Mouse (Mus musculus): ENCODE results near the gene Rapsn.

The Rapsn gene

GRCm38 (mm10) chr2:91080784-91081513 lies 45.5 kb downstream of the Rapsn start:
- in situ Hi-C loops (cut with MboI, MseI) = no loop called here

DNA sequence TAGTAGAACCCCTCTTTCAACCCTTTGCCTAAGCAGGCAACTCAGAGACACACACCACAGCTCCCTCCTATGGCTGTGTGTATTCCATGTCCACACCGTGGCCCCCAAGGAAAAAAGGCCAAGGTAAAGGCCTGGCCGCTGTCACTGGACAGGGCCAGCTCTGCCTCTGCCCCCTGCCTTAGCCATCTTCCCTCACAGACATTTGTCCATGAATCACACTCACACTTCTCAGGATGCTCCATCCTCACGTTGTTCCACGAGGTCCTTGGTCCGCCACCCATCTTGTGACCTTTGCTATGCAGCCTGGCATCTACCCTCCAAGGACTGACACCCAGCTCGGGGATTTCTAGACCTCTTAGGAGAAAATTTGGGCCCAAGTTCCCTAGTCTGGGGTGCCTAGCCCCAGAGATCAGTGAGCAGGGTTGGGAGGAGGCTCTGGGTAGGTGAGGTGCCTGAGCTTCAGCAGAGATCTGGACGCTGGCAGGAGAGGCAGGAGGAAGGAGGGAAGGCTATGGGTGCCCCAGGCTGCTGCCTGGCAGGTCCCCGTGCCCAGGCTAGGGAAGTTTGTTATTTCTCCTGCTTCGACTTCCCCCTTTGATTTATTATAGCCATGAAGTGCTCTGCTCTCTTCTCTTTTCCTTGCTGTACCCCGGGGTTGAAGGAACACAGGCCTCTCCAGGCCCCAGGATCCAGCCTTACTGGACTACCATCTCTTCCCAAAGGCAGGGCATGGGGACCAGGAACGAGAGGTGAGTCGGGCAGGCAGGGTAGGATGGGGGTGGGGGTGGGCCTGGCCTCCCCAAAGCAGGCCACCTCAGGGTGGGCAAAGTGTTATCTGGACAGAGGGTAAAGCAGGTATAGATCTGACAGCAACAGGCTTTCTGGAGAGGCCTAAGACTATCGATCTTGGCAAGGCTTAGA lies 46.6 kb downstream of the Rapsn start, which contains the start of gene Spi1:
Gene Spi1, plus strand, starts transcription at position 616 of the 921 bp plus-strand sequence.
- in situ Hi-C loops (cut with MboI, MseI) = no loop called here

- in situ Hi-C loops (cut with MboI, MseI) = no loop called here
These were observed 47.4 kb downstream of the Rapsn start for GRCm38 (mm10) chr2:91082844-91083243.

GRCm38 (mm10) chr2:91083366-91083940 lies 48.0 kb downstream of the Rapsn start:
- in situ Hi-C loops (cut with MboI, MseI) = no loop called here

DNA sequence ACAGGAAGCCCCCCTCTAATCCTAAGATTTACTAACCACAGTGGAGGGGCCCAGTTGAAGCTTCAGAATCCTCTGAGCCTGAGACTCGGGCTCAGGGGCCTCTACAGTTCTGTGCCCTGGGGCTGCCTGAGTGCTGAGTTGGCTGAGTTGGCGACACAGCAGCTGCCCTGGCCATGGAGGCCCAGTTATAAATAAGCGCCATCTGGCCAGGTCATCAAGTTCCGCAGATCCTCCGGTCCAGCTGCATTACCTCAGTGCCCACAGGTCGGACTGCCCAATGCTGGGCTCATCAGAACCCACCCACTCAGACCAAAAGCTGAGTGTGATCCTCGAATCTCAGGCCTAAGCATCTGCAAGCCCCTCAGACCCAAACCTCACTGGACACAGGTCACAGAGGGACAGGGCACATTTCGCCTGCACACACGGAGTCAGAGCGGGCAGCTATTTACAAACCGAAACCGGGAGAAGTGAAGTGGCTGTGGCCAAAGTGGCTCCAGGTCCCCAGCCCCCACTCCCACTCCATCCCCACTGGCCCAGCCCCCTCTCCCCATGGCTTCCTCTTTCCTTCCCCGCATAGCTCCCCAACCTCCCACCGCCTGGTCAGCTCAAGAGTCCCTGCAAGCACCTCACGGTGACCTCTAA lies 48.9 kb downstream of the Rapsn start:
- in situ Hi-C loops (cut with MboI, MseI) = no loop called here

DNA sequence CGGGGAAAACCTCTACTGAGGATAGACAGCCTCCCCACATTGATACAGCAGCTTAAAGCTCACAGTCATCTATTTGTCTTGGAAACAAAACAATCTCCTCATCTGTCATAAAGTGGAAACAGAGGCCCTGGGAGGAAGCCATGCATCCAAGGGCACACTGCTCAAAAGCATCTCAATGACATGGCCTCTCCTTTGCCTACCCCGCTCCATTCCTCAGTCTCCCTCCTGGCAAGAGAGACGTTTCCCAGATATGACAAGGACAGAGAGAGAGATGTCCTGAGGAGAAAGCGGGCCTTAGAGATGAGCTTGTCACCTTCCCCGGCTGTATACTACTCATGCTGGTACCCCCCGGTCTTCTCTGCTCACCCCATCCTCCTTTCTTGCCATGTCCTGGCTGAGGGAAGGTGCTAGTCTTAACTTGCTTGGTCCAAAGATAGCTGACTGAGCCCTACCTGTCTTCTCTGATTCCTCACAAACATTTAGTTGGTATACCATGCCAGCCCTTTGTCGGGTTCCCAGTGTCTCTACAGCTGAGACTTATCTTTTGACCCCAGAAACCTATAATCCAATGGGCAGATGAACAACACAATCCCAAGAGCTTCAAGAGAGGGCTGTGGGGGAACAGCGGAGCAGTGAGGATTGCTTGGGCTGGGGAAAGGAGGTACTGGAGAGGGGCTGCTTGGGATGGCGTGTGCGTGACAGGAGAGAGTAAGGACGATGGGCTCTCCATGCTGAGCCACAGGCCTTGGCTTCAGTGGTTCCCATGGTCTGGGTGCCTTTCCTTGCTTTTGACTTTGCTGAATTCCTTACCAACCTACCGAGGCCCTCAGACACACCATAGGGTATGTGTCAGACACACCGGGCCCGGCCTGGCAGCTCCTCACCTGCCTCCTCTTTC lies 50.3 kb downstream of the Rapsn start:
- in situ Hi-C loops (cut with MboI, MseI) = no loop called here

DNA sequence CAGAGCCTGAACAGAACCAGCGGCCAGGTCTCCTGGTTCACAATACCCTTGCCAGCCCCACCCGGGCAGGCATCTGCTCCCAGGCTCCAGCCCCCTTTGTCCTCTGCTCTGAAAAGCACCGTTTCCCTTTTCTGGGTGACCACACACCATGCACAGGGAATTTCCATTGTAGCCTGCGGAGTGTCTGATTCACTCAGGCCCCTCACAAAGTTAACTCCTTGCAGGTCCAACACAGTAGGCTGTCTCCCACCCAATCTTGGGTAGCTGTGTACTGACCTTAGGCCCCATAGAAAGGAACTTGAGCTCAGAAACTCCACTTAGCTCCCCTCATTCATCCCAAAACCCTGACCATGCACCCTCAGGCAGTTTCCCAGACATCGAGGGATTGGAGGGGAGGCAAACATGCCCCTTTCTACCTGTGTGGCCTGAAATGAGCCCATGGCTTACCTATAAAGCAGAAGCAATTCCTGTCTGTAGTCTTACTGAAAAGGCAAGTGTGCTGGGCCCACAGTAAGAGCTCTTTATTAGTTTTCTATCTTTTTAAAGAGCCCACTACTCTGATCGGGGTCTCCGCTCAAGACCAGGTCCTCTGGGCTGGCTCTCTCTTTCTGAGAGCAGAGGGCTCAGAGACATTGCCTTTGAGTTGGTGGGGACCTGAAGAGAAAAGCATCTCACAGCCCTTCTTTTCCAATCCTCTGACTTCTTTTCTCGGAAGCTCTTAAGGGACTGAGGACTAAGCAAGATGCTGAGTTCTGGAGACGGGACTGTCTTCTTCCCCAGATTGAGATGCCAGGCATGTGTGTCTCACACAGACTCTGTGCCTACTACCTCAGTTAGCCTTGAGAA lies 51.2 kb downstream of the Rapsn start:
- in situ Hi-C loops (cut with MboI, MseI) = no loop called here

- in situ Hi-C loops (cut with MboI, MseI) = no loop called here
These were observed 52.0 kb downstream of the Rapsn start for GRCm38 (mm10) chr2:91087453-91087852.

DNA sequence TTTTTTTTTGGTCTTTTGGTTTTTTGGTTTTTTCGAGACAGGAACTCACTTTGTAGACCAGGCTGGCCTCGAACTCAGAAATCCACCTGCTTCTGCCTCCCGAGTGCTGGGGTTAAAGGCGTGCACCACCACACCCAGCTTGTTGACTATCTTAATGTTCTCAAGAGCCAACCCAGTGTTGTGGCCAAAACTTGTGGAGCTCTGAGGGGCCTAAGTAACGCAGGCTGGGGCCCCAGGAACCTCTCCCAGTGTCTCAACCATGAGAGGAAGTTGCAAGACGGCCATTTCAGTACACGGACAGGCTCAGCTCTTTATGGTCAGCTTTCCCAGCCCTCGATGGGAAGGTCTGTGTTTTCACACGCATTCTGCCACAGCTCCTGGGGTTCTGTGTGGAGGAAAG lies 53.6 kb downstream of the Rapsn start:
- in situ Hi-C loops (cut with MboI, MseI) = no loop called here

DNA sequence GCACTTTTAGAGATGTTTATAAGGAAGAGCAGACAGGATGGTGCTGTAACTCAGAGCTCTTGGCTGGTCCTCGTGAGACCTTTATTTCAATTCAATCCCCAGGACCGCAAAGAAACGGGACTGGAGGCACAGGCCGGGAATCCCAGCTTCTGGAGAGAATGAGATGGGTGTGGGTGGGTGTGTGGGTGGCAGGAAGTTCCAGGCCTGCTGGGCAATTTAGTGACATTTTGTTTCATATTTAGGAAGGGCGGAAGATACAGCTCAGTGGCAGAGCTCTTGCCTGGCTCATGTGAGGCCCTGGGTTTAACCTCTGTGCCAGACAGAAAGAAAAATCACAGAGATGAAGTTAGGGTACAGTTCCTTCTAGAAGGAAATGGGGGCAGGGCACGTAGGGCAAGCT lies 54.8 kb downstream of the Rapsn start:
- in situ Hi-C loops (cut with MboI, MseI) = no loop called here

DNA sequence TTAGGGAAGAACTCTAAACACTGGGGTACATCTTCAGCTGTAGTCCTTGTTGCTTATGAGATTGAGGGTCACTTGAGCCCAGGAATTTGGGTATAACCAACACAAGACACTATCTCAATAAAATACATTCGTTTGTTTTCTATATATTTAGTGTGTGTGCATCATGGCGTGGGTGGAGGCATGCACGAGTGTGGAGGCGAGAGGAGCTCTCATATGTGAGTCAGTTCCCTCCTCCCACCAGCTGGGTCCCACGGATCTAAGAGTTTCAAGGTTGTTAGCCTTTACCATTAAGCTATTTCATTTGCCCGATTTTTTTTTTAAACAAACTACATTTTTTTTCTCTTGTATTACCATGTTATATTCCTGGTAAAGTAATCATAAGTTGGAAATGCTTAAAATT lies 55.4 kb downstream of the Rapsn start:
- in situ Hi-C loops (cut with MboI, MseI) = no loop called here

Data from regulatory T cell (primary cell).